9 mouse cellular contexts compared by ENCODE assay signal in the genomic region with DNA sequence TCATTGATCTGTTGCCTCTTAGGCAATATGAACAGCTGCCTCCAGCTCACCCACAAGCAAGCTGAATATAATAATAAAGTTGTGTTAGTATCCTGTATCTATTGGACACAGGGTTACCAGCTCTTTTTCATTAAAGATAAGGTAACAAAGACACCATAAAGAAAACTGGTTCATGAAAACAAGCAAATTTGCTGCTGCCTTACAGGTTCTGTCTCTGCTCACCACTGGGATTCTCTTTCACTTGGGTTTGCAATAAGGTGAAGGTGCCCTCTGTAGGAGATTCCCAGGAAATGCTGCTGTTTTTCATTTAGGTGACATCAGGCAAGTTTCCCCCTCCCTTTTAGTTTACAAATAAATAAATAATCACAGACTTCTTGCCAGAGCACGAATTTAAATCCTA. TPM values are rescaled to one million over a fixed set of nuclear protein-coding genes. Genes with fewer than 3 reads are reported as not detected.
DNase-seq lines count a peak whose midpoint lies in the region; ATAC-seq and TF ChIP-seq lines count a peak whose summit lies in the region.
"Had no signal": no experiment of that assay in that cellular context is flagged by ENCODE, and none has a peak within 500 bp of the region (broad histone marks: within the 10 kb centered on the region; RNA-seq: fewer than 3 reads in every experiment).

No protein-coding gene starts in this region.

- H3K27me3 ChIP-seq in forebrain, embryonic 14.5 days (replicated peaks; ENCODE audit: control insufficient read depth, insufficient read depth, low read length) = no peaks in the 10 kb centered on the region

- TF ChIP-seq CTCF in layer of hippocampus, adult 2 months (conservative IDR thresholded peaks at IDR 0.05) = peak; percentile 85

- 8% methylated on average over 1 of the region's 1 CpGs for WGBS in forebrain, embryonic 14.5 days

- no peak overlapping the region for H3K4me2 ChIP-seq in forebrain, embryonic 14.5 days (ENCODE audit: low read length)

- ATAC-seq in forebrain, embryonic 14.5 days = peak; percentile 74; the same call in 1 of the 2 replicates
- ATAC-seq in megakaryocyte progenitor cell, adult 5-6 weeks (replicated peaks; ENCODE audit: poor library complexity) = peak; percentile 86

- no peaks in the 10 kb centered on the region for H3K9me3 ChIP-seq in forebrain, embryonic 14.5 days (replicated peaks; ENCODE audit: control insufficient read depth, low read length)

- H3K27ac ChIP-seq in layer of hippocampus, adult 2 months = no peak overlapping the region
- no peak overlapping the region for H3K27ac ChIP-seq in forebrain, embryonic 14.5 days (ENCODE audit: low read depth, low read length)

- H3K36me3 ChIP-seq in forebrain, embryonic 14.5 days (ENCODE audit: control insufficient read depth, insufficient read depth, low read length) = no peaks in the 10 kb centered on the region

- DNase-seq in adrenal gland, postnatal 10 days = peak; percentile 15
- no peak for DNase-seq in adrenal gland, postnatal 25 days
- DNase-seq in layer of hippocampus, adult 2 months (ENCODE audit: low spot score in 2 of 2) = peak in 1 of 2 experiments; percentile 3
- DNase-seq in layer of hippocampus, postnatal 25 days (ENCODE audit: extremely low spot score in 1 of 2, low spot score in 1 of 2) = no peak
- peak; percentile 72 for DNase-seq in forebrain, embryonic 14.5 days (ENCODE audit: low spot score)
- DNase-seq in spleen, adult 12 weeks (ENCODE audit: low spot score) = no peak
- no peak for DNase-seq in testis, postnatal 14 days (ENCODE audit: low spot score)

- H3K4me3 ChIP-seq in layer of hippocampus, adult 2 months = no peak overlapping the region
- H3K4me3 ChIP-seq in forebrain, embryonic 14.5 days (ENCODE audit: low read depth, low read length) = no peak overlapping the region

- no peaks in the 10 kb centered on the region for H3K4me1 ChIP-seq in forebrain, embryonic 14.5 days (ENCODE audit: control insufficient read depth, insufficient read depth, low read length)

- H3K9ac ChIP-seq in forebrain, embryonic 14.5 days (ENCODE audit: low read length) = no peak overlapping the region

RNA-seq across cellular contexts. Expression of a gene that starts 12.0 kb away (rescaled TPM):
- total RNA-seq in adrenal gland, postnatal 10 days (2021) = 10 to 100 TPM in 1 of 2 experiments, 1 to 10 TPM in 1; 8.9 to 13.0 TPM
- 5.2 and 6.7 TPM in 2 replicates for total RNA-seq in adrenal gland, postnatal 25 days (2021)
- total RNA-seq in layer of hippocampus, adult 2 months (2021) = 1 to 10 TPM; 4.3 to 4.5 TPM
- total RNA-seq in layer of hippocampus, postnatal 25 days (2021) = 1 to 10 TPM; 3.6 to 4.9 TPM
- 10.8 and 11.0 TPM in 2 replicates for polyA plus RNA-seq in forebrain, embryonic 14.5 days (2014; fragmentation: Nextera tagmentation; extraction: Ambion mirVana)
- 14.7 and 18.0 TPM in 2 replicates for total RNA-seq in megakaryocyte progenitor cell, adult 5-6 weeks (2015)
- 8.6 and 10.8 TPM in 2 replicates for total RNA-seq in megakaryocyte progenitor cell, adult 5-6 weeks (2017)
- polyA plus RNA-seq: C2C12 had no signal

Comparison
In these comparisons a context has a peak if more than half of its experiments do, and no peak if none do; other contexts are left out.
1. DNase-seq: peak in adrenal gland, postnatal 10 days (single experiment) and forebrain, embryonic 14.5 days (single experiment); none in adrenal gland, postnatal 25 days (single experiment), layer of hippocampus, postnatal 25 days (0 of 2), spleen, adult 12 weeks (single experiment) and testis, postnatal 14 days (single experiment).